Comparison of ENCODE assay signal across 25 mouse cellular contexts in genomic region chr1:138166233-138166771, GRCm38 (mm10). TPM values are rescaled to one million over a fixed set of nuclear protein-coding genes. Genes with fewer than 3 reads are reported as not detected.
DNase-seq lines count a peak whose midpoint lies in the region; ATAC-seq and TF ChIP-seq lines count a peak whose summit lies in the region.
"Had no signal": no experiment of that assay in that cellular context is flagged by ENCODE, and none has a peak within 500 bp of the region (broad histone marks: within the 10 kb centered on the region; RNA-seq: fewer than 3 reads in every experiment).

No protein-coding gene starts in this region.

- WGBS in midbrain, embryonic 11.5 days: 80% methylated on average over 5 of the region's 5 CpGs
- 84% methylated on average over 5 of the region's 5 CpGs for WGBS in midbrain, embryonic 10.5 days
- WGBS in kidney, adult 2 months: 69% methylated on average over 5 of the region's 5 CpGs
- 70% methylated on average over 5 of the region's 5 CpGs for WGBS in kidney, embryonic 16.5 days

- peak; percentile 51 for DNase-seq in midbrain, embryonic 11.5 days (ENCODE audit: low spot score, missing footprints)
- DNase-seq in midbrain, embryonic 10.5 days (ENCODE audit: low spot score): no peak
- peak; percentile 75 for DNase-seq in induced T-regulatory cell, adult 2 months (ENCODE audit: low read depth)
- DNase-seq in naive thymus-derived CD4-positive, alpha-beta T cell, adult 2 months (ENCODE audit: low read depth): peak; percentile 68
- no peak for DNase-seq in kidney, adult 2 months
- no peak for DNase-seq in adrenal gland, postnatal 25 days
- DNase-seq: adrenal gland, adult 8-10 months; adrenal gland, postnatal 14 days; B cell, adult 2 months; cerebellum, adult 11 months; cerebellum, adult 18-20 months; cerebellum, adult 8-10 months; cerebellum, adult 9-11 months; cerebellum, postnatal 14 days; cerebellum, postnatal 36 days; embryo, embryonic 11 days had no signal

- H3K9ac ChIP-seq in midbrain, embryonic 11.5 days (ENCODE audit: low read length): no peak overlapping the region
- no peak overlapping the region for H3K9ac ChIP-seq in kidney, embryonic 16.5 days (replicated peaks; ENCODE audit: low read length)
- H3K9ac ChIP-seq: embryonic facial prominence, embryonic 13.5 days; embryonic facial prominence, embryonic 15.5 days; forebrain, embryonic 12.5 days had no signal

- no peak for ATAC-seq in midbrain, embryonic 11.5 days (ENCODE audit: low FRiP score)
- peak; percentile 37 for ATAC-seq in CD4-positive, CD25-positive, alpha-beta regulatory T cell, adult 4 months
- ATAC-seq in kidney, embryonic 16.5 days (ENCODE audit: low FRiP score, low TSS enrichment): no peak
- ATAC-seq: forebrain, embryonic 14.5 days; forebrain, embryonic 16.5 days had no signal

- no peak for TF ChIP-seq CTCF in kidney, adult 2 months (conservative IDR thresholded peaks at IDR 0.05; ENCODE audit: insufficient read depth, insufficient read length, low read depth, low read length)

- no peaks in the 10 kb centered on the region for H3K4me1 ChIP-seq in midbrain, embryonic 11.5 days (ENCODE audit: control insufficient read depth, insufficient read depth, low read length)
- H3K4me1 ChIP-seq in midbrain, embryonic 10.5 days: no peaks in the 10 kb centered on the region
- no peaks in the 10 kb centered on the region for H3K4me1 ChIP-seq in kidney, adult 2 months (ENCODE audit: control insufficient read depth, insufficient read depth, low read length)
- no peaks in the 10 kb centered on the region for H3K4me1 ChIP-seq in kidney, embryonic 16.5 days (ENCODE audit: insufficient read depth, low read length)
- H3K4me1 ChIP-seq: embryonic facial prominence, embryonic 13.5 days; embryonic facial prominence, embryonic 15.5 days; forebrain, embryonic 12.5 days had no signal

- no peaks in the 10 kb centered on the region for H3K36me3 ChIP-seq in midbrain, embryonic 11.5 days (ENCODE audit: control insufficient read depth, insufficient read depth, low read length)
- H3K36me3 ChIP-seq in midbrain, embryonic 10.5 days: no peaks in the 10 kb centered on the region
- no peaks in the 10 kb centered on the region for H3K36me3 ChIP-seq in kidney, adult 2 months (ENCODE audit: control insufficient read depth, insufficient read depth, low read length)
- no peaks in the 10 kb centered on the region for H3K36me3 ChIP-seq in kidney, embryonic 16.5 days (ENCODE audit: insufficient read depth, low read length)
- H3K36me3 ChIP-seq: embryonic facial prominence, embryonic 13.5 days; embryonic facial prominence, embryonic 15.5 days; forebrain, embryonic 10.5 days; forebrain, embryonic 12.5 days had no signal

- TF ChIP-seq POLR2A in kidney, adult 2 months (IDR thresholded peaks at IDR 0.05; ENCODE audit: low read depth, low read length): no peak

- H3K9me3 ChIP-seq in midbrain, embryonic 11.5 days (ENCODE audit: control insufficient read depth, low read length): no peaks in the 10 kb centered on the region
- no peaks in the 10 kb centered on the region for H3K9me3 ChIP-seq in midbrain, embryonic 10.5 days (replicated peaks)
- H3K9me3 ChIP-seq in kidney, embryonic 16.5 days (ENCODE audit: low read length): no peaks in the 10 kb centered on the region
- H3K9me3 ChIP-seq: embryonic facial prominence, embryonic 13.5 days; embryonic facial prominence, embryonic 15.5 days; forebrain, embryonic 10.5 days; forebrain, embryonic 12.5 days had no signal

- no peaks in the 10 kb centered on the region for H3K27me3 ChIP-seq in midbrain, embryonic 11.5 days (ENCODE audit: control insufficient read depth, insufficient read depth, low read length)
- H3K27me3 ChIP-seq in midbrain, embryonic 10.5 days (ENCODE audit: low read depth, poor library complexity, severe bottlenecking): no peaks in the 10 kb centered on the region
- no peaks in the 10 kb centered on the region for H3K27me3 ChIP-seq in kidney, adult 2 months (replicated peaks; ENCODE audit: control insufficient read depth, insufficient read depth, low read length)
- no peaks in the 10 kb centered on the region for H3K27me3 ChIP-seq in kidney, embryonic 16.5 days (ENCODE audit: insufficient read depth, low read length)
- H3K27me3 ChIP-seq: embryonic facial prominence, embryonic 13.5 days; embryonic facial prominence, embryonic 15.5 days; forebrain, embryonic 12.5 days had no signal

- H3K27ac ChIP-seq in midbrain, embryonic 11.5 days (ENCODE audit: low read depth, low read length): no peak overlapping the region
- no peak overlapping the region for H3K27ac ChIP-seq in midbrain, embryonic 10.5 days (replicated peaks)
- no peak overlapping the region for H3K27ac ChIP-seq in kidney, adult 2 months (ENCODE audit: insufficient read depth, low read depth, low read length)
- no peak overlapping the region for H3K27ac ChIP-seq in kidney, embryonic 16.5 days (ENCODE audit: low read length)
- H3K27ac ChIP-seq: embryonic facial prominence, embryonic 13.5 days; embryonic facial prominence, embryonic 15.5 days; forebrain, embryonic 10.5 days; forebrain, embryonic 12.5 days had no signal

- H3K4me2 ChIP-seq in midbrain, embryonic 11.5 days: no peak overlapping the region
- H3K4me2 ChIP-seq in kidney, embryonic 16.5 days (replicated peaks; ENCODE audit: low read depth, low read length): no peak overlapping the region
- H3K4me2 ChIP-seq: embryonic facial prominence, embryonic 13.5 days; embryonic facial prominence, embryonic 15.5 days; forebrain, embryonic 12.5 days had no signal

- H3K4me3 ChIP-seq in midbrain, embryonic 11.5 days (ENCODE audit: low read depth, low read length): no peak overlapping the region
- H3K4me3 ChIP-seq in midbrain, embryonic 10.5 days: no peak overlapping the region
- H3K4me3 ChIP-seq in kidney, adult 2 months (ENCODE audit: insufficient read depth, low read depth, low read length): no peak overlapping the region
- no peak overlapping the region for H3K4me3 ChIP-seq in kidney, embryonic 16.5 days (ENCODE audit: low read length)
- H3K4me3 ChIP-seq: embryonic facial prominence, embryonic 13.5 days; embryonic facial prominence, embryonic 15.5 days; erythroblast, embryonic 14.5 days; forebrain, embryonic 10.5 days; forebrain, embryonic 12.5 days had no signal

RNA-seq across cellular contexts. Expression of gene Ptprc, which starts 9.2 kb away (rescaled TPM):
- 0.98 and 2.0 TPM in 2 replicates for polyA plus RNA-seq in midbrain, embryonic 11.5 days (2014; fragmentation: Nextera tagmentation; extraction: Ambion mirVana)
- 1.3 and 1.5 TPM in 2 replicates for polyA plus RNA-seq in midbrain, embryonic 10.5 days (2016; fragmentation: Nextera tagmentation; extraction: Ambion mirVana)
- 1,000 to 10,000 TPM; 1,419 to 1,542 TPM for polyA plus RNA-seq in CD4-positive, CD25-positive, alpha-beta regulatory T cell, adult 4 months (2017; shearing (Covaris generic))
- 3.5 and 17.3 TPM in 2 replicates for polyA plus RNA-seq in kidney, adult 2 months (2012; rRNA removed)
- polyA plus RNA-seq in kidney, embryonic 16.5 days (2015; fragmentation: Nextera tagmentation; extraction: Ambion mirVana): 5.0 and 5.6 TPM in 2 replicates
- total RNA-seq in adrenal gland, postnatal 25 days (2021): 5.3 and 5.7 TPM in 2 replicates
- polyA plus RNA-seq: erythroblast, embryonic 14.5 days had no signal

Comparison
In these comparisons a context has a peak if more than half of its experiments do, and no peak if none do; other contexts are left out.
1. DNase-seq: peak in midbrain, embryonic 11.5 days (single experiment), induced T-regulatory cell, adult 2 months (single experiment) and naive thymus-derived CD4-positive, alpha-beta T cell, adult 2 months (single experiment); none in midbrain, embryonic 10.5 days (single experiment), kidney, adult 2 months (single experiment) and adrenal gland, postnatal 25 days (single experiment).
2. RNA of gene Ptprc, which starts 9.2 kb away (polyA plus RNA-seq): 1,419 to 1,542 TPM in CD4-positive, CD25-positive, alpha-beta regulatory T cell, adult 4 months; 3.5 to 17.3 TPM in kidney, adult 2 months, 5.0 to 5.6 TPM in kidney, embryonic 16.5 days, 1.3 to 1.5 TPM in midbrain, embryonic 10.5 days and 0.98 to 2.0 TPM in midbrain, embryonic 11.5 days; every median in the first group is over 10 times any median in the second.